Mouse (Mus musculus): ENCODE data around the gene Cttnbp2. TPM values are rescaled to one million over a fixed set of nuclear protein-coding genes. Genes with fewer than 3 reads are reported as not detected.

The Cttnbp2 gene
- total RNA-seq, 2 experiments from 2014 or later: 192 to 196 TPM

- no peak for DNase-seq (ENCODE audit: low spot score in 2 of 2)
These were observed 176.3 kb downstream of the Cttnbp2 start for GRCm38 (mm10) chr6:18338307-18338706.

- DNase-seq (ENCODE audit: low spot score in 2 of 2): no peak
These were observed 179.2 kb downstream of the Cttnbp2 start for GRCm38 (mm10) chr6:18335393-18335792.

GRCm38 (mm10) chr6:18322950-18323349, 191.7 kb downstream of the Cttnbp2 start:
- DNase-seq (ENCODE audit: low spot score in 2 of 2): no peak

Small RNA genes within 50 kb of the gene (microRNA-seq; reads per million reads assigned to microRNA genes)
- gene Gm26233: 0 reads per million in 2 experiments
